Mouse (Mus musculus): ENCODE data around the gene Arfip1.
A peak's percentile ranks its signal among the peaks of the same experiment; 100 is the strongest.

The Arfip1 gene

GRCm38 (mm10) chr3:84582023-84582912, at the start of gene Arfip1:
Gene Arfip1, minus strand, starts transcription at chr3:84582625.
- DNase-seq = peak; percentile 98

- no peak for DNase-seq
Observed at GRCm38 (mm10) chr3:84631586-84631985, 49.2 kb upstream of the Arfip1 start.

DNA sequence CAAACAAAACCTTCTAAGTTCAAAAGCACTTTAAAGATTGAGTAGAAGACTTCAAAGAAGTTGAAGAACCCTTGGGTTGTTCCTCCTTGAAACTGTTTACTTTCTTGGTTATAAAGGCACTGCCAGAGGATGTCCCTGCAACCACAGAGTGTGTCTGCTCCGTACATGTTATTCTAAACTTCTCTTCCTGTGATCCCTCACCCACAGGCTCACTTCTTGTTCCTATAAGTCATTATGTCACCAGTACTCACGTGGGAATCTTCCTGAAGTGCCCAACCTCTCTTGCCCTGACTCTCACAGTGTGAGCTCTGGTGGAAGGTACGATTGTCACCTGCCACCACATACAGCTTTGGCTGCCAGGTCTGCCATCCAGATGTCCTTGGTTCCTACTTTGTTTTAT, 39.6 kb upstream of the Arfip1 start:
- peak in 1 of 2 experiments; percentile 37 for DNase-seq

GRCm38 (mm10) chr3:84619725-84620124, 37.3 kb upstream of the Arfip1 start:
- no peak for DNase-seq

GRCm38 (mm10) chr3:84619056-84619455, 36.6 kb upstream of the Arfip1 start:
- no peak for DNase-seq

DNA sequence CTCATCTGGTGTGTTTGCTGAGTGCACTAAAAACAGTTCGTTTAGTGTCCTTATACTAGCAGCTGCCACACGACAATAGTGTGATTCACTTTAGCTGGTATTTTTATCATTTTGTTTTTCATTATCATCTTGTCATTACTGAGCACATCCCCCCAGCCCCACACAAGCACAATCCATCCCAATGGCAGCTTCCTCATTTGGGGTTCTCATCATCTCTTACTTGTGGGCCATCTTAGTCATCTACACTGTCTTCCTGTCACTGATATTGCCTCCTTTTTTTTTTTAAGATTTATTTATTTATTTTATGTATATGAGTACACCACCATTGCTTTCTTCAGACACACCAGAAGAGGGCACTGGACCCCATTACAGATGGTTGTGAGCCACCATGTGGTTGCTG, 36.2 kb upstream of the Arfip1 start:
- DNase-seq = no peak

DNA sequence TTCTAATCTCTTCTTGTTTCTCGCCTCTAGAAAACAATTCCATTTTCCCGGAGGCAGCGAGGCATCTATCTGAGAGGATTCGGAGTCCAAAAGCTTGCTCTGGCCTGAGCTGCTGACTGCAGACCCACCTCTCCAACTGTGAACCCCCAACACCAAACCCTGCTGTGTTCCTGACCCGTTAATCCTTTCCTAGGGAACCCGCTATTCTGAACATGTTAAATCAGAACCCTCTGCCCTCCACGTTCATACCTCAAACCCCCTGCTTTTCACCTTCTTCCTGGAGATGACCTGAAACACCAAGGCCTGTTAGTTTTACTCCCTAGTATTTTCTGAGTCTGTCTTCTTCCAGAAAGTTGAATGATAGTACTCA, 33.4 kb upstream of the Arfip1 start:
- DNase-seq = no peak

DNA sequence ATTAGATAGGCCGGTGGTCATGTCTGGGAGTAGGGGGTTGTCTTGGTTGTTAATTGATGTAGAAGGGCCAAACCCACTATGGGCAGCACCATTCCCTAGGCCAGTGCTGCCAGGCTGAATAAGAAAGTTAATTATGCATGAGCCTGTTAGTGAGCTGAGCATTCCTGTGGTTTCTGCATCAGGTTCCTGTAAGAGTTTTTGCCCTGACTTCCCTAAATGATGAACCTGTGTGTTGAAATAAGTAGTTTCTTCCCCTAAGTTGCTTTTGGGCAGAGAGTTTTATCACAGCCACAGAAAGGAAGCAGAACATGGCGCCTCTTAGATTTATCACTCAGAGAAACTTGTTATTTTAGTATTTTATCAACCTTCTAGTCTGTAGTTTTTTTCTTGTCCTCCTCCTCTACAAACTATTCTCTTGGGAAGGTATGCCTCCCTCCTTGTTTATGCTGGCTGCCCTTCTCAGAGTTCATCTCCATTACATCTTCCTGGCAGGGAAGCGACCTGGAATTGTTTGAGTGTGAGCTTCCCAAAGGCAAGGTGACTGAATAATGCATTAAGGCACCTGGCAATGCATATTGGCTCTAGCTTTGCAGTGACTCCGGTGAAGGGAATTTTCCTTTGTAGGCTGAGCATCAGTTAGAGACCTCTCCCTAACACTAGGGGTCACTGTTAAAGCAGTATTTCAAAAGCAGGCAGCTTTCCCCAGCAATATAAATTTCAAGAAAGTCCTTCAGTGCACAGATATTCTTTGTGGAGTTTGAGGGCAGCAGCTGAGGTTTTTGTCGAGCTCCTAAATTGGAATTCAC, 32.8 kb upstream of the Arfip1 start:
- peak in 1 of 2 experiments; percentile 34 for DNase-seq

DNA sequence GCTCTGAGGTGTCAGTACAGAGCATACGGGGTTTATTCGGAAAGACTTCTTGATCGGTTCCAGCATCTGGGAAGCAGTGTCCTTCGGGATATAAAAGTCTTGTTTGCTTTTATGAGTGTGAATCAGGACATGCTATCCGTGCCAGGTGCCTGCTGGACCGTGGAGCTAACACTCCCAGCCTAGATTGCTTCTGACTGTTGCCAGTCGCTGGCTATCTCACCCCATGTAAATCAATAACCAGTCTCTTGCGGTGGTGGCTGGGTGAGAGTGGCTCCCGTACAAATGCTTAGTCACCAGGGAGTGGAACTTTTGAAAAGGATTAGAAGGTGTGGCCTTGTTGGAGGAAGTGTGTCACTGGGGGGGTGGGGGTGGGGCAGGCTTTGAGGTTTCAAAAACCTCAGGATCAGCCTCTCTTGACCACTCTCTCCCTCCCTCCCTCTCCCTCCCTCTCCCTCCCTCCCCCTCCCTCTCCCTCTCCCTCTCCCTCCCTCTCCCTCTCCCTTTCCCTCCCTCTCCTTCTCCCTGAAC, 27.8 kb upstream of the Arfip1 start:
- DNase-seq = no peak

- DNase-seq = no peak
Observed at GRCm38 (mm10) chr3:84603212-84603611, 20.8 kb upstream of the Arfip1 start.

DNA sequence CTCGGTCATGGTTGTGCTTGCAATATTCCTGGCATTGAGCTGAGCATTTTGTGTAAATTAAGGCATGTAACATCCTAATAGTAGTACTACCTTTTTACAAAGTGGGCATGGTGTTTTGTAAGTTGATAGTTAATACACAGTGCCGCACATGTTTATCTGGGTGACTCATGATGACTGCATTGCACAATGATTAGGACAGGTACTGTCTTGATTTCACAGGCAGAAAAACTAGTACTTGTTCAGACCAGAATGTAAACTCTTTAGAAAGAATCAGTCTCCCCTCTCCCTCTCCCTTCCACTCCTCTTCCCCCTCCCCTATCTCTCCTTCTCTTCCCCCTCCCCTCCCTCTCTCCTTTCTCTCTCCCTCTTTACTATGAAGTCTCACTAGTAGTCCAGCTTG, 20.3 kb upstream of the Arfip1 start:
- DNase-seq = no peak

- DNase-seq = no peak
Observed at GRCm38 (mm10) chr3:84601870-84602495, 19.6 kb upstream of the Arfip1 start.

DNA sequence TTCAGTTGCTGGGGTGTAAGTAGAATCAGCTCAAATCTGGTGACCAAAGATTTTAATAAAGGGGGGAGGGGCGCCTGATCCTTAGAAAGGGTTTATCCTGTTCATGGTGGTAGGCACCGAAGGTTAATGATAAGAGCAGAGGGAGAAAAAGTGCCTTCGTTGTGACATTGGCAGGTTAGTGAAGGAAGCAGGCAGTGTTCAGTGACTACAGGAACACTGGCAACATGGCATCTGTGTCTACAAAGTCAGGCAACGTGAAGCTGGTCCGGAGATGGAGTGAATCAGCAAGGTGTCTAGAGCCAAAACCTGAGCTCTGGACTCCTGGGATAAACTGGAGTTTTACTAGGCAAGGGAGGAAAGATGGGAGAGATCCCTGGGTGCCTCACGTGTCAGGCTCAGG, 16.3 kb upstream of the Arfip1 start:
- DNase-seq = no peak

GRCm38 (mm10) chr3:84597996-84598734, 15.7 kb upstream of the Arfip1 start:
- peak; percentile 54 to 62 for DNase-seq

DNA sequence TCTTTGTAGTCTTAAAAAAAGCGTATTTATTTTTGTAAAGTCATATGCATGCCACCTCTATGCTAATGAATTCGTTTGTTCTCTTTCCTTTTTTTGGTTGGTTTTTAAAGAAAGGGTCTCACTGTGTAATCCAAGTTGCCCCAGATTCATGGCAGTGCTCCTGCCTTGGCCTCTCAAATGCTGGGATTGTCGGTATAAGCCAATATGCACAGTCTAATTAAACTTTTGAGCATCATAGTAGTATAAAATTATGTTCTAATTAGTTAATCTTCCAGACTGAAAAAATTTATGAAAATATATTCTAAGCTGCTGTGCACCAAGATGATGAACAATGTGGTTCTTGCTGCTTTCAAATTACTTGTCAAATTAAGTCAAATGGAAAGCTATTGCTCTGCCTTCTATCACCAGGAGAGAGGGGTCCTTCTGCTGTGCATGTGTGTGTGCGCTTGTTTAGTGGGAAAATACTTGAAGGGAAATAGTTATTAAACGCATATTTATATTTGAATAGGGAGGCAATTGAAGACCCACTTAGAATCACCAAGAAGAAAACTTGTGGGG, 13.3 kb upstream of the Arfip1 start:
- DNase-seq = no peak

DNA sequence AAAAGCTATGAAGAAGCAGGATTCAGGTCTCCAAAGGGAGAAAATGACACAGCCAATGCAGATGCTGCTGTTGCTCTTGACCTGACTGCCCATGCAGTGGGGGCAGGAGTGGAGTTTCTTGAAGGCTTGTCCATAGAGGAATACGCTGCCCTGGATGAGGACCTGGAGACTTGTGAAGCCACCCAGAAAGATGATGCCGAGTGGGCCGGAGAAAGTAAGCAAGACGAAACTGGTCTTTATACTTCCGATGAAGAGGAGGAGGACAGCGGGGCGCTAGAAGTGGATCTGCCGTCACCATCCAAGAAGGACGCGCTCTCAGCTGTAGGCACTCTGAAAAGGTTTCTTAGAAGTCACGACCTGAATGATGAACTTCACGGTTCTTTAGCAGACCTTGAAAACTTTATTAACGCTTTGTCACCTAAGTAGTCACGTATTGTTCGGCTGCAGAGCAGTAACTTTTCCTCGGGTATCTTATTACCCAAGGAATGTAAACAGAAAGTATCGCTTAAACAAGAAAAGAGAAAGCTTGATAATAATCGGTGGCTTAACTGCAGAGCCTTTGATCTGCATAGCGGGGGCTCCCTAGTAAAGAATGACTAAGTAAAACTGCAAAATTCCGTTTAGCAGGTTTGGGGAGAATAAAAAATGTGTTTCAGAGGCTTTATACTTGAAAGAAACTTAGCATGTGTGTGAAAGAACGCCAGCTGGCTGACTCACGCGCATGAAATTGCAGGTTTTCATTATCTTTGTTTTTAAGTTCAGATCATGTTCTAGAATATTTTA, 12.7 kb upstream of the Arfip1 start:
- DNase-seq = no peak

GRCm38 (mm10) chr3:84593274-84593673, 10.8 kb upstream of the Arfip1 start, which contains the start of gene Tigd4:
Gene Tigd4, plus strand, starts transcription at chr3:84593574.
- DNase-seq = no peak

DNA sequence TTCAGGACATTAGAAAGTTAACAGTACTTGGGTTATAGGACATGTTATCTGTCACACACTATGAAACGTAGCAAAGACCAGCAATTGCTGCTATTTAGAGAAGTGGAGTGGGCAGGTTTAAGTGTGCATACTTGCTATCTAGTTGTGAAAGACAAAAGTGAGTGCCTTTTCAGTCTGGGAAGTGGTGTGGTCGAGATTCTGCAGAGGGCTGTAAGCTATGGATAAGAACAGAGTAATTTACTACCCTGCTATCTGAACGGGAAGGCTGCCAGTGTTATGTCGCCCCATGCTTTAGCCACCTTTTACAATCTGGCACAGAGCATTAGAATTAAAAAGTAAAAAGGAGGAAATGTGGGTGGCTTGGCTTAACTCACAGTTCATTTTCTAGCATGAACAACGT, 4.3 kb upstream of the Arfip1 start:
- DNase-seq = no peak

DNA sequence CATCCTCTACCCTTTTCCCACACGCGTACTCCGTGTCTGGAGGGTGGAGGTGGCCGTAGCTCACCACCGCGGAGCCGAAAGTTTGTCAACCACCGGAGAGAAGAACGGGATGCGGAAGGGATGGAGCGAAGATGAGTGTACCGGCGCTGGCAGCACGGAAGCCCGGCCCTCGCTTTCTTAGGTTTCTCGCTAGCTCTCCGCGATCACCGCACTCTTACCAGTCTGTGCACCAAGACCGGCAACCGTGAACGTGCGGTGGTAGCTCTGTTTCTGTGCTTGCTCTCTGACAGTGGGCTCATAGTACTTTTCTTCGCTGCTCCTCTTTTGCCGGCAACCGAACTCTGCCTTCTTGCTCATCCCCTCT, 470 bp upstream of the Arfip1 start:
- DNase-seq = no peak

DNA sequence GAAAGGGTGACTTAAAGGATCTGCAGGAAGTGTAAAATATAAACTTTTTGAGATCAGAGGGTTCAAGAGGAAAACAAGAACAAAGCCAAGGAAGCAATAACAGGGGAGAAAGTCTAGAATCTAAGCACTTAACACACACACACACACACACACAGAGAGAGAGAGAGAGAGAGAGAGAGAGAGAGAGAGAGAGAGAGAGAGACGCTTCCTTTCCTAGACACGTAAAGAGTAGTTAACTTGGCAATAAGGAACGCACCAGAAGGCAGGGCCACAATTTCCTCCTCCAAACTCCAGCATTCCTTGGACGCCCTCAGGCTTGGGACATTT, 766 bp downstream of the Arfip1 start:
- no peak for DNase-seq

DNA sequence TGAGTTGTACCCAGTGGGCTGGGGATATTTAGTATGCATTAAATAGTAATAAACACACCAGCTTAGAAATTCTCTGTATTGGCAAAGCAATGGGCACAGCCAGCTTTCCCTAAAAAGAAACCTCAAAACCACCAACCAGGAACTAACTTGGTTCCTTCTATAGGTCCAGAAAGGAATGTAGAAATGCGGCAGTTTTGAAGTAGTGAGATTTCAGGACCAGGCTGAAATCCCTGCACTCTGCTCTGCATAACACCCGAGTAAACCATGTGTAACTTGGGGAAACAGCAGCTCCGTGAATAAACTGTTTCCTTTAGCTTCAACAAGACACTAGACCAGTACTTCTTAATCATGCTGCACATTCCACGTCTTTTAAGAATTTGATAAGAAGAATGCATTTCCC, 1.7 kb downstream of the Arfip1 start:
- no peak for DNase-seq

DNA sequence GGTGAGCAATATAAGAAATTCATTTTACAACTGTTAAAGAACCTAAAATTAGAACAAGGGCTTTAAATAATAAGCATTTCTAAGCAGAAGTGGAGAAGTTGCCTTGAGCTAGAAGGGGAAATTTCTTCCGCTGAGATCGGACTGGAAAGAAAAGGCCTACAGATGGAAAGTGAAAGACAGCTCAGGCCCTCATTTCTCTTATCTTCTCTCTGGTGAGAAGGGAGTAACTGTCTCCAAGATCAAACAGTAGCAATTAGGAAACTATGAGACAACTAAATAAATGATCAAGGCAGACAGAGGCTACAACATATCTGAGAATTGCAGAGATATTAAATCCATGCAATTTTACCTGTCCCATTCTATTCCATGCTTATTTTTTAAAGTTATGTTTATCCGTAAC, 11.9 kb downstream of the Arfip1 start:
- DNase-seq = no peak

All from lung, postnatal 4 days (tissue).